ENCODE assay signal across 11 mouse cellular contexts in the genomic region with DNA sequence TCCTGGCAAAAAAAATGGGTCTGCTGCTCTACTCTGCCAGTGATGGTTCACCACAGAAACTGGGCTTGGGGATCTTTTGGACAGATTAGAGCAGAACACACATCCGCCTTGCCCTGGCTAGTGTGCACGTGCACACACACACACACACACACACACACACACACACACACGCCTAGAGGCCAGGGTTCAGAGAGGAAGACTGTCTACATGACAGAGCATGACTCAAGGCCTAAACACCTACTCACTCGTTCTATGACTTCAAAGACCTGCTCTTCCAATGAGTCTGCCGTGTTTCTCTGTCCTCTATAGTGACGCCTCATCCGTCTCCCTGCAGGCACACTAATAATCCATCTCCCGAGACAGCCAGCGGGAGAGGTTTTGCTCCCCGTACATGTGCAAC. TPM values are rescaled to one million over a fixed set of nuclear protein-coding genes. Genes with fewer than 3 reads are reported as not detected.
A peak's percentile ranks its signal among the peaks of the same experiment; 100 is the strongest.
DNase-seq lines count a peak whose midpoint lies in the region; ATAC-seq and TF ChIP-seq lines count a peak whose summit lies in the region.
"Had no signal": no experiment of that assay in that cellular context is flagged by ENCODE, and none has a peak within 500 bp of the region (broad histone marks: within the 10 kb centered on the region; RNA-seq: fewer than 3 reads in every experiment).

No protein-coding gene starts in this region.

- no peak for DNase-seq in kidney, adult 9 months
- DNase-seq in CH12.LX (ENCODE audit: extremely low read depth) = no peak
- DNase-seq in naive thymus-derived CD4-positive, alpha-beta T cell, adult 2 months (ENCODE audit: low read depth) = peak; percentile 67
- DNase-seq in cerebellum, postnatal 25 days = no peak
- DNase-seq in right cerebral cortex, postnatal 10 days (ENCODE audit: low spot score in 2 of 2) = no peak
- DNase-seq: spleen, adult 18-20 months had no signal

- no peak overlapping the region for H3K4me2 ChIP-seq in kidney, embryonic 15.5 days
- H3K4me2 ChIP-seq in CH12.LX (ENCODE audit: insufficient read depth, low read depth, poor library complexity, severe bottlenecking) = no peak overlapping the region
- H3K4me2 ChIP-seq: heart, embryonic 12.5 days; midbrain, embryonic 12.5 days had no signal

- no peaks in the 10 kb centered on the region for H3K36me3 ChIP-seq in kidney, embryonic 15.5 days
- peaks cover 52 to 90% of the 10 kb centered on the region in 2 experiments for H3K36me3 ChIP-seq in CH12.LX (replicated peaks in 1 of 2; ENCODE audit: control insufficient read depth in 1 of 2, insufficient read depth in 1 of 2, low read length in 1 of 2)
- H3K36me3 ChIP-seq: heart, embryonic 12.5 days; midbrain, embryonic 12.5 days had no signal

- peaks cover 74% of the 10 kb centered on the region for H3K4me1 ChIP-seq in kidney, embryonic 15.5 days
- peaks cover 42 to 100% of the 10 kb centered on the region in 2 experiments for H3K4me1 ChIP-seq in CH12.LX (ENCODE audit: control insufficient read depth in 1 of 2, insufficient read depth in 2 of 2)
- H3K4me1 ChIP-seq: midbrain, embryonic 12.5 days had no signal

- TF ChIP-seq CTCF in CH12.LX (conservative IDR thresholded peaks at IDR 0.05 in 1 of 2, IDR thresholded peaks at IDR 0.05 in 1 of 2; ENCODE audit: low read depth in 2 of 2, low read length in 2 of 2) = no peak

- in situ Hi-C loops in CH12.LX (cut with MboI; ENCODE audit: low pct_ligation_motif_present, low pct_unique_long_range_greater_than_20kb, low sequenced_read_pairs) = no loop called here

- no peaks in the 10 kb centered on the region for H3K9me3 ChIP-seq in kidney, embryonic 15.5 days (replicated peaks)
- H3K9me3 ChIP-seq in CH12.LX (replicated peaks; ENCODE audit: low read length) = no peaks in the 10 kb centered on the region
- H3K9me3 ChIP-seq: heart, embryonic 12.5 days; midbrain, embryonic 12.5 days had no signal

- TF ChIP-seq EP300 in CH12.LX (IDR thresholded peaks at IDR 0.05; ENCODE audit: low read length) = no peak

- dilution Hi-C loops in CH12.LX (cut with MboI; ENCODE audit: extremely low pct_ligation_motif_present, extremely low pct_unique_long_range_greater_than_20kb, low sequenced_read_pairs) = no loop called here

- TF ChIP-seq RAD21 in CH12.LX (IDR thresholded peaks at IDR 0.05; ENCODE audit: low read depth, low read length) = no peak

- H3K79me2 ChIP-seq in CH12.LX (replicated peaks; ENCODE audit: control insufficient read depth, extremely low read depth, insufficient read depth, poor library complexity, severe bottlenecking) = peaks cover 93% of the 10 kb centered on the region

- H3K27me3 ChIP-seq in kidney, embryonic 15.5 days = no peaks in the 10 kb centered on the region
- H3K27me3 ChIP-seq in CH12.LX (replicated peaks) = no peaks in the 10 kb centered on the region
- H3K27me3 ChIP-seq: heart, embryonic 12.5 days had no signal

- ATAC-seq in kidney, embryonic 15.5 days (replicated peaks; ENCODE audit: low FRiP score) = no peak
- peak; percentile 71 for ATAC-seq in inflammation-experienced regulatory T-cells, adult 6 months
- ATAC-seq: forebrain, embryonic 16.5 days had no signal

- WGBS in kidney, embryonic 15.5 days = 60% methylated on average over 10 of the region's 10 CpGs

- H3K9ac ChIP-seq in kidney, embryonic 15.5 days = no peak overlapping the region
- no peak overlapping the region for H3K9ac ChIP-seq in CH12.LX (ENCODE audit: insufficient read depth, low read depth)
- H3K9ac ChIP-seq: heart, embryonic 12.5 days; midbrain, embryonic 12.5 days had no signal

- TF ChIP-seq POLR2A in CH12.LX (IDR thresholded peaks at IDR 0.05; ENCODE audit: low read depth, low read length) = no peak

- no peak overlapping the region for H3K4me3 ChIP-seq in kidney, embryonic 15.5 days (replicated peaks)
- H3K4me3 ChIP-seq in CH12.LX (replicated peaks in 1 of 3; ENCODE audit: low read depth in 2 of 3, low read length in 2 of 3, poor library complexity in 1 of 3) = no peak overlapping the region
- H3K4me3 ChIP-seq: heart, embryonic 12.5 days; midbrain, embryonic 12.5 days had no signal

- H3K27ac ChIP-seq in kidney, embryonic 15.5 days = 0 out of 2 replicates have a peak overlapping the region, but pooled peaks have one; percentile 34
- 0 out of 2 replicates have a peak overlapping the region, but pooled peaks have one; percentile 18 for H3K27ac ChIP-seq in CH12.LX (ENCODE audit: insufficient read depth, low read depth)
- H3K27ac ChIP-seq: midbrain, embryonic 12.5 days had no signal

TF ChIP-seq in CH12.LX, 34 proteins besides CTCF, POLR2A, EP300 and RAD21:
- TF ChIP-seq JUN (IDR thresholded peaks at IDR 0.05; ENCODE audit: insufficient read depth, low read depth, low read length) (no peak), TBP (conservative IDR thresholded peaks at IDR 0.05; ENCODE audit: low read depth, low read length) (no peak), SIN3A (IDR thresholded peaks at IDR 0.05; ENCODE audit: low read length) (no peak), ELF1 (IDR thresholded peaks at IDR 0.05; ENCODE audit: low read depth, low read length) (no peak), USF1 (IDR thresholded peaks at IDR 0.05; ENCODE audit: low read depth, low read length) (no peak), USF2 (conservative IDR thresholded peaks at IDR 0.05; ENCODE audit: low read depth, low read length) (no peak), CHD2 (IDR thresholded peaks at IDR 0.05; ENCODE audit: low read length) (no peak), MAX (IDR thresholded peaks at IDR 0.05; ENCODE audit: low read length) (no peak), MXI1 (IDR thresholded peaks at IDR 0.05; ENCODE audit: low read depth, low read length) (no peak), RCOR1 (conservative IDR thresholded peaks at IDR 0.05; ENCODE audit: low read depth, low read length) (no peak), IRF4 (IDR thresholded peaks at IDR 0.05; ENCODE audit: low read depth, low read length) (no peak)

RNA-seq across cellular contexts. Expression of a gene that starts 8.6 kb away (rescaled TPM):
- 47.8 and 49.4 TPM in 2 replicates for polyA plus RNA-seq in kidney, embryonic 15.5 days (2015; fragmentation: Nextera tagmentation; extraction: Ambion mirVana)
- total RNA-seq in CH12.LX (2012; rRNA removed) (164 and 215 TPM in 2 replicates), CH12.LX (2014; rRNA removed) (157 and 177 TPM in 2 replicates)
- polyA plus RNA-seq in CH12.LX (2012; ENCODE audit: insufficient read length, low read depth) = 249 and 294 TPM in 2 replicates
- polyA plus RNA-seq in inflammation-experienced regulatory T-cells, adult 6 months (2017; shearing (Covaris generic)) = 100 to 1,000 TPM; 528 to 940 (median 825) TPM
